Mouse (Mus musculus): ENCODE results near the gene Gpatch2l.

The Gpatch2l gene

GRCm38 (mm10) chr12:86241604-86242536 is at the start of gene Gpatch2l:
Gpatch2l (plus strand) TSS chr12:86241858.
- DNase-seq (ENCODE audit: low spot score in 2 of 2): peak; percentile 97 to 98

- DNase-seq (ENCODE audit: low spot score in 2 of 2): no peak
Observed at GRCm38 (mm10) chr12:86192036-86192449, 49.6 kb upstream of the Gpatch2l start.

- DNase-seq (ENCODE audit: low spot score in 2 of 2): no peak
Observed at GRCm38 (mm10) chr12:86196944-86197343, 44.7 kb upstream of the Gpatch2l start.

- DNase-seq (ENCODE audit: low spot score in 2 of 2): no peak
Observed at GRCm38 (mm10) chr12:86203443-86204057, 38.1 kb upstream of the Gpatch2l start.

- DNase-seq (ENCODE audit: low spot score in 2 of 2): no peak
Observed at GRCm38 (mm10) chr12:86211099-86211520, 30.5 kb upstream of the Gpatch2l start.

GRCm38 (mm10) chr12:86212693-86213470 is 28.8 kb upstream of the Gpatch2l start:
- DNase-seq (ENCODE audit: low spot score in 2 of 2): peak in 1 of 2 experiments; percentile 3

GRCm38 (mm10) chr12:86214201-86214600 is 27.5 kb upstream of the Gpatch2l start:
- no peak for DNase-seq (ENCODE audit: low spot score in 2 of 2)

GRCm38 (mm10) chr12:86216687-86217421 is 24.8 kb upstream of the Gpatch2l start:
- no peak for DNase-seq (ENCODE audit: low spot score in 2 of 2)

GRCm38 (mm10) chr12:86220200-86221021 is 21.2 kb upstream of the Gpatch2l start:
- no peak for DNase-seq (ENCODE audit: low spot score in 2 of 2)

- no peak for DNase-seq (ENCODE audit: low spot score in 2 of 2)
Observed at GRCm38 (mm10) chr12:86221074-86221703, 20.5 kb upstream of the Gpatch2l start.

- DNase-seq (ENCODE audit: low spot score in 2 of 2): no peak
Observed at GRCm38 (mm10) chr12:86234295-86234694, 7.4 kb upstream of the Gpatch2l start.

- DNase-seq (ENCODE audit: low spot score in 2 of 2): no peak
Observed at GRCm38 (mm10) chr12:86238736-86239135, 2.9 kb upstream of the Gpatch2l start.

- peak; percentile 15 to 19 for DNase-seq (ENCODE audit: low spot score in 2 of 2)
Observed at GRCm38 (mm10) chr12:86242563-86242962, 905 bp downstream of the Gpatch2l start.

GRCm38 (mm10) chr12:86243936-86244335 is 2.3 kb downstream of the Gpatch2l start:
- no peak for DNase-seq (ENCODE audit: low spot score in 2 of 2)

- DNase-seq (ENCODE audit: low spot score in 2 of 2): no peak
Observed at GRCm38 (mm10) chr12:86250183-86250582, 8.5 kb downstream of the Gpatch2l start.

GRCm38 (mm10) chr12:86254910-86255309 is 13.3 kb downstream of the Gpatch2l start:
- no peak for DNase-seq (ENCODE audit: low spot score in 2 of 2)

GRCm38 (mm10) chr12:86271626-86272025 is 30.0 kb downstream of the Gpatch2l start:
- DNase-seq (ENCODE audit: low spot score in 2 of 2): no peak

- DNase-seq (ENCODE audit: low spot score in 2 of 2): no peak
Observed at GRCm38 (mm10) chr12:86274246-86274645, 32.6 kb downstream of the Gpatch2l start.

GRCm38 (mm10) chr12:86275731-86276130 is 34.1 kb downstream of the Gpatch2l start:
- no peak for DNase-seq (ENCODE audit: low spot score in 2 of 2)

- no peak for DNase-seq (ENCODE audit: low spot score in 2 of 2)
Observed at GRCm38 (mm10) chr12:86276463-86276862, 34.8 kb downstream of the Gpatch2l start.
